Mouse (Mus musculus): ENCODE data around the gene Pnkp.

Pnkp gene

GRCm38 (mm10) chr7:44828706-44829105, 28.2 kb upstream of the Pnkp start:
- in situ Hi-C loops (cut with MseI, MboI), result no loop called here

- in situ Hi-C loops (cut with MseI, MboI), result no loop called here
Measured at GRCm38 (mm10) chr7:44832763-44833162, 24.2 kb upstream of the Pnkp start.

- in situ Hi-C loops (cut with MseI, MboI), result no loop called here
Measured at GRCm38 (mm10) chr7:44835373-44836015, 21.4 kb upstream of the Pnkp start.

- in situ Hi-C loops (cut with MseI, MboI), result no loop called here
Measured at GRCm38 (mm10) chr7:44836016-44836404, 20.9 kb upstream of the Pnkp start.

GRCm38 (mm10) chr7:44836423-44837053, 20.4 kb upstream of the Pnkp start:
- in situ Hi-C loops (cut with MseI, MboI), result no loop called here

DNA sequence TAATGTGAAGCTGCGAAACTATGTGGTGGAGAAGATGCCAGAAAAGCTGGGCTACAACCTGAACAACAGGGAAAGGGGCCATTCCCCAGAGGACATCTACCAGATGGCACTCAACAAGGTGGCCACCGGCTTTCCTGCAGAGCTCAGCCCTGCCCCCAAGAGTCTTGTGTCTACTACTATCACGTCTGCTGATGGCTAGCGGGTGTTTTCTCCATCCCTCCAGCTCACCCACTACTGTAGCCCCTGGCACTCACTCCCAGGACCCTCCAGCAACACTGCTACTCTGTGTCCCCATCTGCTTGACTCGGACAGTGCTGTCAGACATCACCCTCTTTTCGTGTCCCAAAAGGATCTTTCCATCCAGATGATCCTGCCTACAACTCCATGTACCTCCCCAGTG, 18.9 kb upstream of the Pnkp start:
- in situ Hi-C loops (cut with MseI, MboI), result no loop called here

GRCm38 (mm10) chr7:44839171-44839490, 17.8 kb upstream of the Pnkp start:
- in situ Hi-C loops (cut with MseI, MboI), result no loop called here

DNA sequence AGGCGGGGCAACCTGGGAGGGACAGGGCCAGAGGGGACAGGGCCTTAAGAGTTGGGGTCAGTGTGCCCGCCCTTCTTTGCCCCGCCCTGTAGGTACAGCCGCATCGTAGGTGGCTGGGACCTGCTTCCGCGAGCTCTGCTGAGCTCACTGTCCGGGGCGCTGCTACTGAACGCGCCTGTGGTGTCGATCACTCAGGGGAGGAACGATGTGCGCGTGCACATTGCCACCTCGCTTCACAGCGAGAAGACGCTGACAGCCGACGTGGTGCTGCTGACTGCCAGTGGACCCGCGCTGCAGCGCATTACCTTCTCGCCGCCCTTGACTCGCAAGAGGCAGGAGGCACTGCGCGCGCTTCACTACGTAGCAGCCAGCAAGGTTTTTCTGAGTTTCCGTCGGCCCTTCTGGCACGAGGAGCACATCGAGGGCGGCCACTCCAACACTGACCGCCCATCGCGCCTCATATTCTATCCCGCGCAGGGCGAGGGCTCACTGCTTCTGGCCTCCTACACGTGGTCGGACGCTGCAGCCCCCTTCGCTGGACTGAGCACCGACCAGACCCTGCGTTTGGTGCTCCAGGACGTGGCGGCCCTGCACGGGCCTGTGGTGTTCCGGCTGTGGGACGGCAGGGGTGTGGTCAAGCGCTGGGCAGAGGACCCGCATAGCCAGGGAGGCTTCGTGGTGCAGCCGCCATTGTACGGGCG, 17.3 kb upstream of the Pnkp start:
- in situ Hi-C loops (cut with MseI, MboI), result no loop called here

GRCm38 (mm10) chr7:44840426-44840825, 16.5 kb upstream of the Pnkp start:
- in situ Hi-C loops (cut with MseI, MboI), result no loop called here

DNA sequence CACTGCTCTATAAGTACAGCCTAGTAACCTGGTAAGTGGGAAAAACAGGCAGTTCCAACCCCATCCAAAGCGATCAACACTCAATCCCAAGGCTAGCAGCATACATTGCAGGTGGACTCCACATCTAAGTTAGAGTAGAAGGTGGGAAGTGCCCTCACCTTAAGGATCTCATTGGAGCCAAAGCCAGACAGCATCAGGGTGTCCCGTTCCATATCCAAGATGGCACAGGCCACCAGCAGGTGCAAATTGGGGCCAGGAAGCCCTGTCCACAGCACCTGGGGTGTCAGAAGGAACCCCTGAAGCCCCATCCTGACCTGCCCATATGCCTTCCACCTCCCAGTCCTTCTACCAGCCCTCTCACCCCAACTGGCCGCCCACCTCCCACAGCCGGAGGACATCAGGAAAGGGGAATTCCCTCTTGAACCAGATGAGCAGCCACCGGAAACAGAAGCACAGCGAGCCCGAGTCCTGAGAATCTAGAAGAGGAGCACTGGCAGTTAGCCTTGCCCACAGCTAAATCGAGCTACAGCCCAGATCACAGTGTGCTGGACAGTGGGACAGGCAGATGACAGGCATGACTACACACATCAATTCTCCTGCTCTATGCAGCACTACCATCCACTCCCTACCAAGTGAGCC, 15.0 kb upstream of the Pnkp start:
- in situ Hi-C loops (cut with MseI, MboI), result no loop called here

DNA sequence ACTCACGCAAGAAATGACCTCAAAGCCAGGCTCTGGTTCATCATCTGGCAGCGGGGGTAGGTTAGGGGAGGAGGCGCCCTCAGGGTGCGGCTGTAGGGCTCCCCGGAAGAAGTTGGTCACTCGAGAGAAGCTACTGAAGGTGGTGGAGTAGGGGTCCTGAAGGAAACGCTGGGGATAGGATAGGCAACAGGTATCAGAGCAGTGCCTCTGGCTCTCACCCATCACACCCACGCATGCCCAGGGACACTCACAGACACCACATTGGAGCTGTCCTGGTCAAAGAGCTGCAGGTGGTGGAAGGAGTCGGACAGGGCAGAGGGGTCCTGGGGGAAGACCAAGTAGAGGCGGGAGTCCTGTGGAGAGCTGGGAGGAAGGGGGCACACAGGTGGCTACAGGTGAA, 11.9 kb upstream of the Pnkp start:
- in situ Hi-C loops (cut with MseI, MboI), result no loop called here

- in situ Hi-C loops (cut with MseI, MboI), result no loop called here
Measured at GRCm38 (mm10) chr7:44846804-44847203, 10.1 kb upstream of the Pnkp start.

DNA sequence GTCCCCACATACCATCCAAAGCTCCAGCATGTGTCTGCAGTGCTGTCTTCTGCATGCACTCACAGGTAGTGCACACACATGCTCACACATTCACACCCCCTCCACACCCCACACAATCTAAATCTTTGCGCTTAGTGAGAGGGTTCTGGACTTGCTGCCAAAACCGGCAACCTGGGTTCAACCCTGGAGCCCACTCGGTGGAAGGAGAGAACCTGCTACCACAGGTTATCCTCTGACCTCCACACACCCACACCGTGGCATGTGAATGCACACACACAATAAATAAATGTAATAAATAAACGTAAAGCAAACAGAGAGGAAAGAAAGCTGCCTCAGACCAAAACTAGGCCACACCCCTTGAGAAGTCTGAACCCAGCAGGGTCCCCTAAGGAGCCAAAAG, 9.2 kb upstream of the Pnkp start:
- in situ Hi-C loops (cut with MseI, MboI), result no loop called here

DNA sequence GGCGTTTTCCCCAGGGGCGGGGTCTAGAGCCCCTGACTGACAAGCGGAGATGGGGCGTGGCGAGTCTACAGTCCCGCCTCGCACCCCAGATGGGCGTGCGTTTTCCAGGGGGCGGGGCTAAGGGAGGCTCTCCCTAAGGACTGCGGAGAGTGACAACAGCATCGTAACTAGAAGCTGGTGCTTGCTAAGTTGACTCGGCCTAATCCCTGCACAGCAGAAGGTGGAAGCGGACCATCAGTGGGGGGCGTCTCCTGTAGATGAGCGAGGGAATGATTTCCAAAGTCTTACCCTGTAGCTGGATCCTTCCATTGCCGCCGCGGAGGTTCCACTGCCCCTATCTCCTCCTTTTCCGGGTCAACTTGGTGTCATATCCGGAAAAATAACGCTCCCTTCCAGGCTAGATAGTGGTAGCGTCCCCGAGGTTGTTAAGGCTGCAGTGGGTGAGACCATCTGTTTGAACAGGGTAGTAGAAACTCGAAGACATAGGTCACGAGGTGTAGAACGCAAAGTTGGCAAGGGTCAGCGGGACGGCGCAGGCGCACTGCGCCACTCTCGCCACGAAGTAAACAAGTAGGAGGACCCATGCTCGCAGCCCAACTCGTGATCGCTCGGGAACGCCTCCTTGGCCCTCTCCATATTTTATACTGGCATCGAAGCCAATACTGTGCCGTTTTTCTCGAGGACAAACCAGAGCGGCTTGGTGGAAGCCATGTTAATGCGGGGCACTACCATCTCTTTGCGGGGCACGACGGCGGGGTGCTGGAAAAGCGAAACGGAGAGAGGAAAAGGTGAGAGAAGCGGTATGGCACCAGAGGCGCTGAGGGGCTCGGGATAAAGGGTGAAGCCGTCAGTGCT, 8.2 kb upstream of the Pnkp start, which contains the start of the genes Akt1s1 and Tbc1d17:
Gene Akt1s1 (plus strand): TSS at position 431 of the 855 bp plus-strand sequence.
Gene Tbc1d17 (minus strand): TSS at position 519 of the 855 bp plus-strand sequence.
- in situ Hi-C loops (cut with MseI, MboI), result no loop called here

DNA sequence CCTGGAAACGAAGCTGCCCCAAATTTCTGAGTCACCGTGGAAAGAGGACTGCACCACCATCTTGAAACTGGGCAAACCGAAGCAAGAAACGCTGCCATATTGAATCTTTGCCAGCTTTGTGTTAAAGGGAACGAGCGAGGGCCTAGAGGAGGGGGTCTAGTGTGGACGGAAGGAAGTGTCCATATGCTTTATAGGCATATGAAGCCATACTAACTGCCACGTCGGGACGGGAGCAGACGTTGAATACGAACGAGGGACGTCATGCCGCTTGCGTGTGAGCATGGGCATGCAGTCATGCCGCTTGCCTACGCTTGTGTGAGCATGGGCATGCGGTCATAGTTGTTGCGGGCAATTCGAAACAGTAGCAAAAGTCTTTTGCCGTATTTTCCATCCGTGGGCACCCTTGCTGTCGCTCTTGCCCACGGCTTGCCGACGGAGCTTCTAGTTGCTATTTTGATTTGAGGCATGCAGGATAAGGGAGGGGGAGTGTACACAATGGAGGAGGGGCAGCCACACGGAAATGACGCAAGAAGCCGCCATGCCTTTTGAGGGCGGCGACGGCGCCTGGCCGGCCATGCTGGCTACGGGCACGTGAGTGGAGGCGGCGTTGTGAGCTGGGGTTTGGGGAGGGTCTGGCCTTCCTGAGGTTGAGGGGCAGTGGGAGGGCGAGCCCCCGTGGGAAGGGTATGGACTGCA, 7.4 kb upstream of the Pnkp start:
- in situ Hi-C loops (cut with MseI, MboI), result no loop called here

GRCm38 (mm10) chr7:44850146-44850545, 6.8 kb upstream of the Pnkp start:
- in situ Hi-C loops (cut with MseI, MboI), result no loop called here

DNA sequence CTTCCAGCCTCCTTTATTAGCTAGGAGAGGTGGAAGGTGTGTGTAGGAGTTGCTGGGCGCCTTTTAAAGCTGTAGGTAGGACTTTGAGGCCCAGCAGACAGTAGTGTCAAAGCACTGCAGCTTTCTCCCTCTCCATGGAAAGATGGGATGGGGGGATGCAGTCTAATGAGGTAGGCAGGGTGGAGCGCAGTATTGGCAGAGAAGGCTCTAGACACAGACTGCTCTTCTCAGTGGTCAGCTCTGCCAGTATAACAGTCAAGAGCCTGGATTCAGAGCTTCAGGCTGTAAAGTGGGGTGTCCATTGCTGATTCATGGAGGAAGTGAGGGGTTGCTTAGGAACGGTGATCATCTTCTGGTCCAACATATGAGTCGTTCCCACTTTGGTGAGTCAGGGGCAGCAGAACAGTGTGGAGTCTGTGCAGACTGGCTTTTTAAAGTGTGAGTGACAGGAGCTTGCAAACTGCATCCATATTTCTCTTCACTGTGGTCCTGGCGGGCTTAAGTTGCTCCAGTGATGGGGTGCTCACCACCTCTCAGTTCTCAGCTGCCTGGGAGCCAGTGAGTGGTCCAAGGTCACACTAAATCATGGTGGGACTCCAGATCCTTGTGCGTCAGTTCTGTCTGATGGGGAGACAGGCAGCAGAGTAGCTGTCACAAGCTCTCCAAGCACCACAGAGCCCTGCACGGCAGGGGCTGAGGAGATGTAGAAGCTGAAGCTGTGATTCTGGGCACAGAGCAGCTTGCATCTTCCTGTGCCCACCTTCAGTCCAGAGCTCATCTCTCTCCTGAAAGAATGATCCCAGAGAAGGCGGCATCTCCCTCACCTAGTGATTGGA, 5.9 kb upstream of the Pnkp start:
- in situ Hi-C loops (cut with MseI, MboI), result no loop called here

DNA sequence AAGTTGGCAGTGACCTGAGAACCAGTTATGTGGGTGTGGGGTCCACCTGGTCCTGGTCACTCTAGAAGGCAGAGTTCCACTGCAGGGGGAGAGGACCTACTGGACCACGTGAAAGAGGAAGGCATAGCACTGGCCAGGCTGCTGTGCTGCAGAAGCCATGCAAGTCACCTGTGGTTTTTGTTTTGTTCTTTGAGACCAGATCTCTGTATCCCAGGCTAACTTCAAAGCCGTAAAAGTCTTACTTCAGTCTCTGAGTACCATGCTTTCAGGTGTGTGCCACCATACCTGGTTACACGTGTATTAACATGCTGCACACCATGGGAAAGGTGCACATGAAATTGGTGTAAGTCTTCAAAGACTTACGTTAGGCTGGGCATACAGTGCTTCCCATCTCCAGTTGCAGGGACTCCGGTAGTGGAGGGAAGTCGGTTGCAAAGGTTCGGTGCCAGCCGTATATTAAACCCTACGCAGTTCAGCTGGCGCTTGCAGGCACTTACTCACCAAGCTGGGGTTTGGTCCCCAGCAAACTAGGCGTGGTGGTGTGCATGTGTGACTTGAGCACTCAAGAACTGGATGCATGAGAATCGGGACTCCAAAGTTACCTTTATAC, 5.2 kb upstream of the Pnkp start:
- in situ Hi-C loops (cut with MseI, MboI), result no loop called here

- in situ Hi-C loops (cut with MseI, MboI), result no loop called here
Measured at GRCm38 (mm10) chr7:44852259-44853027, 4.5 kb upstream of the Pnkp start.
